Mouse (Mus musculus) kidney, embryonic 15.5 days (tissue): Measurements from ENCODE around the gene 4930548H24Rik. TPM values are rescaled to one million over a fixed set of nuclear protein-coding genes. Genes with fewer than 3 reads are reported as not detected.

Experiments
- polyA plus RNA-seq: library from polyadenylated mRNA; unstranded; fragments of >200 nt; fragmentation: Nextera tagmentation; extraction: Ambion mirVana; gene quantifications from 2 replicates; pipeline ENCODE4 v1.2.1, GENCODE M21; 2015

Gene 4930548H24Rik
- polyA plus RNA-seq, 1 experiment from 2014 or later: not detected

Other genes with a start within 250 kb of the 4930548H24Rik start
- gene Nrbp1, start 244.9 kb upstream of the 4930548H24Rik start, polyA plus RNA-seq: 156 and 171 TPM in 2 replicates
- 0.83 TPM in 1 of 2 replicates, not detected in the other for gene Gm9970, start 244.5 kb upstream of the 4930548H24Rik start, polyA plus RNA-seq
- gene Krtcap3, start 234.0 kb upstream of the 4930548H24Rik start, polyA plus RNA-seq: 21.5 and 25.1 TPM in 2 replicates
- gene Ift172, start 194.6 kb upstream of the 4930548H24Rik start, polyA plus RNA-seq: 36.3 and 36.9 TPM in 2 replicates
- gene Fndc4, start 189.7 kb upstream of the 4930548H24Rik start, polyA plus RNA-seq: 42.3 and 46.2 TPM in 2 replicates
- 0.21 and 0.70 TPM in 2 replicates for gene Gckr, start 188.3 kb upstream of the 4930548H24Rik start, polyA plus RNA-seq
- 48.5 and 60.2 TPM in 2 replicates for gene Zfp512, start 33.3 kb upstream of the 4930548H24Rik start, polyA plus RNA-seq
- 70.5 and 72.3 TPM in 2 replicates for gene Gpn1, start 9.0 kb downstream of the 4930548H24Rik start, polyA plus RNA-seq
- gene Slc4a1ap, start 41.3 kb downstream of the 4930548H24Rik start, polyA plus RNA-seq: 36.7 and 38.9 TPM in 2 replicates
- gene Supt7l, start 42.1 kb downstream of the 4930548H24Rik start, polyA plus RNA-seq: 24.7 and 28.9 TPM in 2 replicates
- 272 and 284 TPM in 2 replicates for gene Mrpl33, start 111.2 kb downstream of the 4930548H24Rik start, polyA plus RNA-seq
- gene Rbks, start 211.9 kb downstream of the 4930548H24Rik start, polyA plus RNA-seq: 4.5 and 5.5 TPM in 2 replicates
- gene Babam2, start 211.9 kb downstream of the 4930548H24Rik start, polyA plus RNA-seq: 76.7 and 83.2 TPM in 2 replicates